Mouse (Mus musculus) forebrain, embryonic 13.5 days (tissue): Measurements from ENCODE around the gene Cacna1h. TPM values are rescaled to one million over a fixed set of nuclear protein-coding genes. Genes with fewer than 3 reads are reported as not detected.

Experiments
- ATAC-seq: fragments of 200-750 bp; cut with Nextera tagmentation; 2 replicates; pipeline ENCODE4 v1.8.0; 2017
- H3K27ac ChIP-seq: fragments of 300-500 bp; sonication (generic); 2 replicates; pipeline ENCODE4 v1.5.1; 2015; ENCODE audit warnings: inconsistent platforms, mild to moderate bottlenecking, moderate library complexity
- H3K27me3 ChIP-seq: fragments of 300-500 bp; sonication (generic); 2 replicates; pipeline ENCODE4 v1.6.1; 2015; ENCODE audit warnings: mild to moderate bottlenecking, inconsistent platforms
- H3K36me3 ChIP-seq: fragments of 300-500 bp; sonication (generic); 2 replicates; pipeline ENCODE4 v1.6.1; 2015; ENCODE audit warnings: mild to moderate bottlenecking, inconsistent platforms; ENCODE audit not compliant: poor library complexity, severe bottlenecking
- H3K4me1 ChIP-seq: fragments of 300-500 bp; sonication (generic); 2 replicates; pipeline ENCODE4 v1.6.1; 2015; ENCODE audit warnings: inconsistent platforms
- H3K4me2 ChIP-seq: fragments of 300-500 bp; sonication (generic); 2 replicates; pipeline ENCODE4 v1.6.1; 2015; ENCODE audit warnings: inconsistent platforms, mild to moderate bottlenecking, moderate library complexity
- H3K4me3 ChIP-seq: fragments of 300-500 bp; sonication (generic); 2 replicates; pipeline ENCODE4 v1.5.1; 2015; ENCODE audit warnings: mild to moderate bottlenecking, inconsistent platforms
- H3K9ac ChIP-seq: fragments of 300-500 bp; sonication (generic); 2 replicates; pipeline ENCODE4 v1.6.1; 2015; ENCODE audit warnings: mild to moderate bottlenecking, inconsistent platforms
- H3K9me3 ChIP-seq: fragments of 300-500 bp; sonication (generic); replicated peaks from 2 replicates; pipeline ENCODE4 v1.6.1; 2016; ENCODE audit warnings: inconsistent platforms
- WGBS: fragments of 180-500 bp; shearing (Covaris S2); methylation state at CpG from one replicate; pipeline ENCODE4 v1.1.7; 2015; 5-methylcytosine and 5-hydroxymethylcytosine counted together
- polyA plus RNA-seq: library from polyadenylated mRNA; unstranded; fragments of >200 nt; fragmentation: Nextera tagmentation; extraction: Ambion mirVana; gene quantifications from 2 replicates; pipeline ENCODE4 v1.2.1, GENCODE M21; 2015

The Cacna1h gene
- polyA plus RNA-seq, 1 experiment from 2014 or later: 7.9 TPM

- Histone ChIP-seq H3K9ac (no peak overlapping the region), H3K27ac (peak overlapping the region; percentile 57; the same call in 1 of the 2 replicates), H3K9me3 (no peaks in the 10 kb centered on the region), H3K27me3 (peaks cover 86% of the 10 kb centered on the region), H3K4me1 (peaks cover 65% of the 10 kb centered on the region), H3K36me3 (no peaks in the 10 kb centered on the region), H3K4me2 (no peak overlapping the region), H3K4me3 (no peak overlapping the region)
- ATAC-seq: no peak; the same call in 1 of the 2 replicates
- WGBS: 15% methylated on average over 3 of the region's 3 CpGs
Observed at GRCm38 (mm10) chr17:25404190-25404589, 29.4 kb downstream of the Cacna1h start.

- peaks cover 64% of the 10 kb centered on the region for H3K4me1 ChIP-seq
- no peak overlapping the region for H3K9ac ChIP-seq
- 79% methylated on average over 13 of the region's 13 CpGs for WGBS
- H3K4me2 ChIP-seq: no peak overlapping the region
- H3K36me3 ChIP-seq: no peaks in the 10 kb centered on the region
- no peak overlapping the region for H3K4me3 ChIP-seq
- H3K9me3 ChIP-seq: no peaks in the 10 kb centered on the region
- no peak for ATAC-seq
- no peak overlapping the region for H3K27ac ChIP-seq
- peaks cover 79% of the 10 kb centered on the region for H3K27me3 ChIP-seq
Observed at GRCm38 (mm10) chr17:25402224-25402623, 31.4 kb downstream of the Cacna1h start.

GRCm38 (mm10) chr17:25401491-25401890 is 32.1 kb downstream of the Cacna1h start:
- WGBS: 0% methylated on average over 4 of the region's 4 CpGs
- no peak overlapping the region for H3K4me3 ChIP-seq
- no peaks in the 10 kb centered on the region for H3K9me3 ChIP-seq

GRCm38 (mm10) chr17:25400443-25400842 is 33.1 kb downstream of the Cacna1h start:
- H3K9ac ChIP-seq: no peak overlapping the region
- no peaks in the 10 kb centered on the region for H3K36me3 ChIP-seq
- H3K9me3 ChIP-seq: no peaks in the 10 kb centered on the region
- 7% methylated on average over 7 of the region's 7 CpGs for WGBS
- H3K4me1 ChIP-seq: peaks cover 46% of the 10 kb centered on the region
- peaks cover 77% of the 10 kb centered on the region for H3K27me3 ChIP-seq
- H3K4me3 ChIP-seq: no peak overlapping the region
- H3K27ac ChIP-seq: no peak overlapping the region
- no peak for ATAC-seq
- no peak overlapping the region for H3K4me2 ChIP-seq

More at GRCm38 (mm10) chr17:25401491-25401890, 32.1 kb downstream of the Cacna1h start:
- Histone ChIP-seq H3K36me3 (no peaks in the 10 kb centered on the region), H3K9ac (no peak overlapping the region), H3K4me2 (no peak overlapping the region), H3K27ac (no peak overlapping the region), H3K27me3 (peaks cover 79% of the 10 kb centered on the region), H3K4me1 (peaks cover 57% of the 10 kb centered on the region)
- ATAC-seq: no peak

GRCm38 (mm10) chr17:25398520-25398838 is 35.1 kb downstream of the Cacna1h start:
- ATAC-seq: peak; percentile 40; the same call in 1 of the 2 replicates
- no peaks in the 10 kb centered on the region for H3K36me3 ChIP-seq
- no peaks in the 10 kb centered on the region for H3K9me3 ChIP-seq
- peaks cover 61% of the 10 kb centered on the region for H3K27me3 ChIP-seq
- H3K4me1 ChIP-seq: peaks cover 27% of the 10 kb centered on the region
- WGBS: 11% methylated on average over 13 of the region's 13 CpGs
- no peak overlapping the region for H3K4me3 ChIP-seq
- 0 out of 2 replicates have a peak overlapping the region, but pooled peaks have one; percentile 12 for H3K4me2 ChIP-seq
- H3K9ac ChIP-seq: no peak overlapping the region
- no peak overlapping the region; the same call in 1 of the 2 replicates for H3K27ac ChIP-seq

- Histone ChIP-seq H3K4me2 (0 out of 2 replicates have a peak overlapping the region, but pooled peaks have one; percentile 12), H3K27me3 (peaks cover 56% of the 10 kb centered on the region), H3K4me3 (no peak overlapping the region), H3K4me1 (peaks cover 24% of the 10 kb centered on the region), H3K27ac (no peak overlapping the region; the same call in 1 of the 2 replicates), H3K9me3 (no peaks in the 10 kb centered on the region), H3K9ac (no peak overlapping the region), H3K36me3 (no peaks in the 10 kb centered on the region)
- WGBS: 26% methylated on average over 14 of the region's 14 CpGs
- ATAC-seq: peak; percentile 61
Observed at GRCm38 (mm10) chr17:25397804-25398519, 35.6 kb downstream of the Cacna1h start.

- Histone ChIP-seq H3K27ac (no peak overlapping the region), H3K9ac (no peak overlapping the region), H3K9me3 (no peaks in the 10 kb centered on the region), H3K4me1 (peaks cover 14% of the 10 kb centered on the region), H3K36me3 (peaks cover 12% of the 10 kb centered on the region), H3K4me3 (no peak overlapping the region), H3K4me2 (no peak overlapping the region), H3K27me3 (peaks cover 21% of the 10 kb centered on the region)
- 91% methylated on average over 4 of the region's 4 CpGs for WGBS
- no peak for ATAC-seq
Observed at GRCm38 (mm10) chr17:25394526-25394925, 39.1 kb downstream of the Cacna1h start.

- Histone ChIP-seq H3K36me3 (peaks cover 33% of the 10 kb centered on the region; the same call in 1 of the 2 replicates), H3K4me2 (no peak overlapping the region), H3K4me3 (no peak overlapping the region), H3K9ac (no peak overlapping the region), H3K27me3 (0 out of 2 replicates have a peak, but pooled peaks cover 12% of the 10 kb centered on the region), H3K9me3 (no peaks in the 10 kb centered on the region), H3K4me1 (no peaks in the 10 kb centered on the region), H3K27ac (no peak overlapping the region)
- ATAC-seq: no peak
- 47% methylated on average over 9 of the region's 9 CpGs for WGBS
Observed at GRCm38 (mm10) chr17:25374011-25374410, 59.6 kb downstream of the Cacna1h start.

GRCm38 (mm10) chr17:25372491-25372890 is 61.1 kb downstream of the Cacna1h start:
- H3K36me3 ChIP-seq: peaks cover 27% of the 10 kb centered on the region; the same call in 1 of the 2 replicates
- H3K4me3 ChIP-seq: no peak overlapping the region
- no peak for ATAC-seq
- H3K9ac ChIP-seq: no peak overlapping the region
- H3K27me3 ChIP-seq: 0 out of 2 replicates have a peak, but pooled peaks cover 12% of the 10 kb centered on the region
- H3K4me2 ChIP-seq: no peak overlapping the region
- WGBS: 74% methylated on average over 8 of the region's 8 CpGs
- H3K4me1 ChIP-seq: no peaks in the 10 kb centered on the region
- H3K27ac ChIP-seq: no peak overlapping the region
- H3K9me3 ChIP-seq: no peaks in the 10 kb centered on the region

- no peak within 1 kb of the TSS for H3K4me3 ChIP-seq
- no peaks in the 10 kb centered on the region for H3K9me3 ChIP-seq
- no peak within 1 kb of the TSS for H3K27ac ChIP-seq
- ATAC-seq: no peak
- H3K36me3 ChIP-seq: no peaks in the 10 kb centered on the region
- H3K4me1 ChIP-seq: no peaks in the 10 kb centered on the region
- H3K9ac ChIP-seq: no peak within 1 kb of the TSS
- no peak within 1 kb of the TSS for H3K4me2 ChIP-seq
- 0 out of 2 replicates have a peak, but pooled peaks cover 12% of the 10 kb centered on the region for H3K27me3 ChIP-seq
- WGBS: 77% methylated on average over 3 of the region's 3 CpGs
Observed at GRCm38 (mm10) chr17:25368973-25369372, 64.6 kb downstream of the Cacna1h start, which contains the start of gene Tpsg1. Gene Tpsg1, plus strand, starts transcription at chr17:25369273.

GRCm38 (mm10) chr17:25366005-25366404 is 67.6 kb downstream of the Cacna1h start, which contains the start of gene Tpsb2:
Gene Tpsb2, plus strand, starts transcription at chr17:25366305.
- no peaks in the 10 kb centered on the region for H3K4me1 ChIP-seq
- no peak within 1 kb of the TSS for H3K4me2 ChIP-seq
- H3K9me3 ChIP-seq: no peaks in the 10 kb centered on the region
- ATAC-seq: no peak
- no peak within 1 kb of the TSS for H3K9ac ChIP-seq
- no peaks in the 10 kb centered on the region for H3K27me3 ChIP-seq
- no peaks in the 10 kb centered on the region for H3K36me3 ChIP-seq
- H3K4me3 ChIP-seq: no peak within 1 kb of the TSS
- no peak within 1 kb of the TSS for H3K27ac ChIP-seq
- 88% methylated on average over 2 of the region's 2 CpGs for WGBS

- Histone ChIP-seq H3K9me3 (no peaks in the 10 kb centered on the region), H3K27ac (no peak overlapping the region), H3K4me2 (no peak overlapping the region), H3K9ac (no peak overlapping the region), H3K4me3 (no peak overlapping the region), H3K36me3 (no peaks in the 10 kb centered on the region), H3K27me3 (peaks cover 3% of the 10 kb centered on the region; the same call in 1 of the 2 replicates), H3K4me1 (no peaks in the 10 kb centered on the region)
- no peak for ATAC-seq
- 4% methylated on average over 1 of the region's 1 CpGs for WGBS
Observed at GRCm38 (mm10) chr17:25363726-25364125, 69.9 kb downstream of the Cacna1h start.
